Mouse (Mus musculus): ENCODE results near the gene Patl2.
"Not testable (repeated sequence)": the region's sequence is repeated elsewhere in the genome, so short reads cannot be mapped to it uniquely, and the experiment has no call there.

The Patl2 gene

GRCm38 (mm10) chr2:122143111-122143510 is 42.9 kb downstream of the Patl2 start:
- DNase-seq (ENCODE audit: low spot score) = no peak

- no peak for DNase-seq (ENCODE audit: low spot score)
Measured at GRCm38 (mm10) chr2:122141332-122141967, 44.5 kb downstream of the Patl2 start.

GRCm38 (mm10) chr2:122140815-122141214 is 45.2 kb downstream of the Patl2 start:
- no peak for DNase-seq (ENCODE audit: low spot score)

GRCm38 (mm10) chr2:122137839-122138465 is 48.0 kb downstream of the Patl2 start:
- no peak for DNase-seq (ENCODE audit: low spot score)

GRCm38 (mm10) chr2:122132618-122133017 is 53.4 kb downstream of the Patl2 start:
- DNase-seq (ENCODE audit: low spot score) = no peak

- no peak for DNase-seq (ENCODE audit: low spot score)
Measured at GRCm38 (mm10) chr2:122132078-122132477, 53.9 kb downstream of the Patl2 start.

GRCm38 (mm10) chr2:122127635-122128034 is 58.4 kb downstream of the Patl2 start:
- no peak for DNase-seq (ENCODE audit: low spot score)

- no peak for DNase-seq (ENCODE audit: low spot score)
Measured at GRCm38 (mm10) chr2:122126765-122127347, 59.1 kb downstream of the Patl2 start.

- DNase-seq (ENCODE audit: low spot score) = no peak
Measured at GRCm38 (mm10) chr2:122125680-122126572, 60.1 kb downstream of the Patl2 start.

GRCm38 (mm10) chr2:122117961-122118958 is 67.7 kb downstream of the Patl2 start, which contains the start of gene Spg11:
TSS of gene Spg11 (minus strand) at chr2:122118386.
- peak; percentile 92 for DNase-seq (ENCODE audit: low spot score)

- no peak for DNase-seq (ENCODE audit: low spot score)
Measured at GRCm38 (mm10) chr2:122116888-122117287, 69.1 kb downstream of the Patl2 start.

- DNase-seq (ENCODE audit: low spot score) = no peak
Measured at GRCm38 (mm10) chr2:122109714-122110113, 76.3 kb downstream of the Patl2 start.

- DNase-seq (ENCODE audit: low spot score) = no peak
Measured at GRCm38 (mm10) chr2:122108101-122108500, 77.9 kb downstream of the Patl2 start.

GRCm38 (mm10) chr2:122102070-122102469 is 83.9 kb downstream of the Patl2 start:
- no peak for DNase-seq (ENCODE audit: low spot score)

GRCm38 (mm10) chr2:122097686-122098085 is 88.3 kb downstream of the Patl2 start:
- not testable (repeated sequence) for DNase-seq (ENCODE audit: low spot score)

- no peak for DNase-seq (ENCODE audit: low spot score)
Measured at GRCm38 (mm10) chr2:122093844-122094243, 92.1 kb downstream of the Patl2 start.

- DNase-seq (ENCODE audit: low spot score) = no peak
Measured at GRCm38 (mm10) chr2:122086446-122086845, 99.5 kb downstream of the Patl2 start.

- no peak for DNase-seq (ENCODE audit: low spot score)
Measured at GRCm38 (mm10) chr2:122081728-122082456, 104.1 kb downstream of the Patl2 start.
